ENCODE assay signal across 25 mouse cellular contexts in genomic region chr1:135011912-135012311, GRCm38 (mm10). TPM values are rescaled to one million over a fixed set of nuclear protein-coding genes. Genes with fewer than 3 reads are reported as not detected.
DNase-seq lines count a peak whose midpoint lies in the region; ATAC-seq and TF ChIP-seq lines count a peak whose summit lies in the region.
"Had no signal": no experiment of that assay in that cellular context is flagged by ENCODE, and none has a peak within 500 bp of the region (broad histone marks: within the 10 kb centered on the region; RNA-seq: fewer than 3 reads in every experiment).

No protein-coding gene starts in this region.

- no peak for DNase-seq in forebrain, postnatal 0 days
- no peak for DNase-seq in heart, adult 11 months
- no peak for DNase-seq in heart, postnatal 0 days (ENCODE audit: low spot score)
- DNase-seq in heart, adult 18-20 months = no peak
- DNase-seq in brain, adult 2 months (ENCODE audit: low read depth, low spot score) = peak; percentile 82
- DNase-seq: adrenal gland, adult 8-10 months; adrenal gland, postnatal 25 days; cerebellum, adult 11 months; cerebellum, adult 2 months; cerebellum, adult 9-11 months; cerebellum, postnatal 25 days; gastrocnemius, postnatal 25 days; heart, postnatal 14 days; heart, postnatal 4 days; kidney, adult 2 months had no signal

- 0 out of 2 replicates have a peak overlapping the region, but pooled peaks have one; percentile 6 for H3K27ac ChIP-seq in forebrain, postnatal 0 days (ENCODE audit: low read depth, low read length)
- H3K27ac ChIP-seq in forebrain, embryonic 16.5 days (ENCODE audit: low read length) = no peak overlapping the region
- peak overlapping the region; percentile 30 to 45; a peak in 3 of 4 replicates for H3K27ac ChIP-seq in heart, embryonic 14.5 days (replicated peaks in 1 of 2; ENCODE audit: control insufficient read depth in 1 of 2, insufficient read depth in 1 of 2, low read depth in 2 of 2, low read length in 2 of 2)
- H3K27ac ChIP-seq in heart, postnatal 0 days (ENCODE audit: low read depth) = peak overlapping the region; percentile 3
- no peak overlapping the region for H3K27ac ChIP-seq in hindbrain, embryonic 13.5 days
- H3K27ac ChIP-seq: embryonic facial prominence, embryonic 12.5 days; embryonic facial prominence, embryonic 15.5 days; hindbrain, embryonic 15.5 days had no signal

- peak; percentile 74 for ATAC-seq in forebrain, postnatal 0 days
- ATAC-seq in forebrain, embryonic 16.5 days = no peak
- no peak for ATAC-seq in heart, embryonic 14.5 days (ENCODE audit: insufficient number of reproducible peaks, insufficient read depth, low FRiP score, low read depth)
- ATAC-seq in heart, postnatal 0 days (ENCODE audit: insufficient read depth, low read depth) = no peak
- no peak for ATAC-seq in hindbrain, embryonic 13.5 days (ENCODE audit: low FRiP score)
- ATAC-seq: activated CD4-positive, CD25-positive, alpha-beta regulatory T cell, adult 4 months; forebrain, embryonic 14.5 days; intestine, postnatal 0 days had no signal

- WGBS in forebrain, postnatal 0 days = 72% methylated on average over 5 of the region's 5 CpGs
- WGBS in forebrain, embryonic 16.5 days = 79% methylated on average over 5 of the region's 5 CpGs
- WGBS in heart, embryonic 14.5 days = 95% methylated on average over 5 of the region's 5 CpGs
- WGBS in heart, postnatal 0 days = 87% methylated on average over 5 of the region's 5 CpGs
- WGBS in hindbrain, embryonic 13.5 days = 97% methylated on average over 5 of the region's 5 CpGs

- no peak overlapping the region for H3K9ac ChIP-seq in forebrain, postnatal 0 days
- H3K9ac ChIP-seq in forebrain, embryonic 16.5 days (replicated peaks; ENCODE audit: low read depth, low read length) = no peak overlapping the region
- no peak overlapping the region for H3K9ac ChIP-seq in heart, embryonic 14.5 days (ENCODE audit: low read length)
- H3K9ac ChIP-seq in heart, postnatal 0 days (replicated peaks; ENCODE audit: low read depth, low read length) = no peak overlapping the region
- no peak overlapping the region for H3K9ac ChIP-seq in hindbrain, embryonic 13.5 days
- H3K9ac ChIP-seq: embryonic facial prominence, embryonic 12.5 days; embryonic facial prominence, embryonic 15.5 days; hindbrain, embryonic 15.5 days had no signal

- no peak overlapping the region for H3K4me2 ChIP-seq in forebrain, postnatal 0 days (ENCODE audit: low read depth)
- H3K4me2 ChIP-seq in forebrain, embryonic 16.5 days (ENCODE audit: low read length) = no peak overlapping the region
- H3K4me2 ChIP-seq in heart, embryonic 14.5 days (ENCODE audit: low read length) = no peak overlapping the region
- H3K4me2 ChIP-seq in heart, postnatal 0 days (ENCODE audit: low read depth, low read length) = no peak overlapping the region
- H3K4me2 ChIP-seq in hindbrain, embryonic 13.5 days = no peak overlapping the region
- H3K4me2 ChIP-seq: embryonic facial prominence, embryonic 12.5 days; embryonic facial prominence, embryonic 15.5 days; heart, embryonic 11.5 days; hindbrain, embryonic 15.5 days had no signal

- no peak for TF ChIP-seq EP300 in heart, postnatal 0 days (IDR thresholded peaks at IDR 0.05; ENCODE audit: low read depth)

- no peaks in the 10 kb centered on the region for H3K9me3 ChIP-seq in forebrain, postnatal 0 days (ENCODE audit: low read length)
- H3K9me3 ChIP-seq in forebrain, embryonic 16.5 days (ENCODE audit: control insufficient read depth, low read length) = no peaks in the 10 kb centered on the region
- H3K9me3 ChIP-seq in heart, embryonic 14.5 days (ENCODE audit: control insufficient read depth, low read length) = no peaks in the 10 kb centered on the region
- no peaks in the 10 kb centered on the region for H3K9me3 ChIP-seq in heart, postnatal 0 days (replicated peaks; ENCODE audit: control insufficient read depth, low read length)
- H3K9me3 ChIP-seq in hindbrain, embryonic 13.5 days = no peaks in the 10 kb centered on the region
- H3K9me3 ChIP-seq: embryonic facial prominence, embryonic 12.5 days; embryonic facial prominence, embryonic 15.5 days; hindbrain, embryonic 15.5 days had no signal

- TF ChIP-seq CTCF in forebrain, postnatal 0 days (IDR thresholded peaks at IDR 0.05; ENCODE audit: low read depth) = no peak
- TF ChIP-seq CTCF in heart, postnatal 0 days (IDR thresholded peaks at IDR 0.05; ENCODE audit: low read depth) = no peak

- no peaks in the 10 kb centered on the region for H3K27me3 ChIP-seq in forebrain, postnatal 0 days (ENCODE audit: insufficient read depth, low read length)
- H3K27me3 ChIP-seq in forebrain, embryonic 16.5 days (replicated peaks; ENCODE audit: control insufficient read depth, insufficient read depth, low read length) = no peaks in the 10 kb centered on the region
- no peaks in the 10 kb centered on the region for H3K27me3 ChIP-seq in heart, embryonic 14.5 days (ENCODE audit: control insufficient read depth, insufficient read depth, low read length)
- no peaks in the 10 kb centered on the region for H3K27me3 ChIP-seq in heart, postnatal 0 days (ENCODE audit: control insufficient read depth, insufficient read depth, low read length)
- peaks cover 3% of the 10 kb centered on the region; the same call in 1 of the 2 replicates for H3K27me3 ChIP-seq in hindbrain, embryonic 13.5 days
- H3K27me3 ChIP-seq: embryonic facial prominence, embryonic 15.5 days; hindbrain, embryonic 15.5 days had no signal

- no peak overlapping the region for H3K4me3 ChIP-seq in forebrain, postnatal 0 days (ENCODE audit: low read depth, low read length)
- no peak overlapping the region for H3K4me3 ChIP-seq in forebrain, embryonic 16.5 days (replicated peaks; ENCODE audit: low read length)
- no peak overlapping the region for H3K4me3 ChIP-seq in heart, embryonic 14.5 days (ENCODE audit: control insufficient read depth in 1 of 2, insufficient read depth in 1 of 2, low read depth in 1 of 2, low read length in 2 of 2)
- H3K4me3 ChIP-seq in heart, postnatal 0 days (ENCODE audit: low read depth, low read length) = no peak overlapping the region
- H3K4me3 ChIP-seq in hindbrain, embryonic 13.5 days = no peak overlapping the region
- H3K4me3 ChIP-seq: embryonic facial prominence, embryonic 12.5 days; embryonic facial prominence, embryonic 15.5 days; hindbrain, embryonic 15.5 days had no signal

- H3K36me3 ChIP-seq in forebrain, postnatal 0 days (ENCODE audit: insufficient read depth) = no peaks in the 10 kb centered on the region
- no peaks in the 10 kb centered on the region for H3K36me3 ChIP-seq in forebrain, embryonic 16.5 days (ENCODE audit: control insufficient read depth, insufficient read depth)
- no peaks in the 10 kb centered on the region for H3K36me3 ChIP-seq in heart, embryonic 14.5 days (ENCODE audit: control insufficient read depth, insufficient read depth, low read length)
- no peaks in the 10 kb centered on the region for H3K36me3 ChIP-seq in heart, postnatal 0 days (replicated peaks; ENCODE audit: control insufficient read depth, insufficient read depth, low read length)
- H3K36me3 ChIP-seq in hindbrain, embryonic 13.5 days = no peaks in the 10 kb centered on the region
- H3K36me3 ChIP-seq: embryonic facial prominence, embryonic 12.5 days; embryonic facial prominence, embryonic 15.5 days; hindbrain, embryonic 15.5 days had no signal

- H3K4me1 ChIP-seq in forebrain, postnatal 0 days (ENCODE audit: insufficient read depth) = no peaks in the 10 kb centered on the region; the same call in 1 of the 2 replicates
- H3K4me1 ChIP-seq in forebrain, embryonic 16.5 days (replicated peaks; ENCODE audit: control insufficient read depth, insufficient read depth, low read length) = no peaks in the 10 kb centered on the region
- H3K4me1 ChIP-seq in heart, embryonic 14.5 days (ENCODE audit: control insufficient read depth in 2 of 2, insufficient read depth in 2 of 2, low read length in 2 of 2) = peaks cover 34 to 54% of the 10 kb centered on the region in 2 experiments
- peaks cover 43% of the 10 kb centered on the region for H3K4me1 ChIP-seq in heart, postnatal 0 days (ENCODE audit: control insufficient read depth, insufficient read depth)
- peaks cover 9% of the 10 kb centered on the region; the same call in 1 of the 2 replicates for H3K4me1 ChIP-seq in hindbrain, embryonic 13.5 days (replicated peaks)

RNA-seq across cellular contexts. Expression of gene Ube2t, which starts 49.5 kb away (rescaled TPM):
- total RNA-seq in forebrain, postnatal 0 days (2014; rRNA removed) = 5.7 and 5.8 TPM in 2 replicates
- polyA plus RNA-seq in forebrain, postnatal 0 days (2015; fragmentation: Nextera tagmentation; extraction: Ambion mirVana) = 8.7 and 9.0 TPM in 2 replicates
- 23.5 and 25.8 TPM in 2 replicates for polyA plus RNA-seq in forebrain, embryonic 16.5 days (2015; fragmentation: Nextera tagmentation; extraction: Ambion mirVana)
- 44.7 and 47.9 TPM in 2 replicates for polyA plus RNA-seq in heart, embryonic 14.5 days (2014; fragmentation: Nextera tagmentation; extraction: Ambion mirVana)
- 30.2 and 34.3 TPM in 2 replicates for total RNA-seq in heart, postnatal 0 days (2014; rRNA removed; ENCODE audit: low replicate concordance)
- polyA plus RNA-seq in heart, postnatal 0 days (2015; fragmentation: Nextera tagmentation; extraction: Ambion mirVana) = 22.5 and 25.3 TPM in 2 replicates
- total RNA-seq in heart, adult 18-20 months (2021) = 1 to 10 TPM; 6.7 to 8.1 TPM
- 15.3 and 17.0 TPM in 2 replicates for polyA plus RNA-seq in hindbrain, embryonic 13.5 days (2015; fragmentation: Nextera tagmentation; extraction: Ambion mirVana)

RNA-seq across cellular contexts. Expression of gene Ppp1r12b, which starts 56.2 kb away (rescaled TPM):
- total RNA-seq in forebrain, postnatal 0 days (2014; rRNA removed) = 35.1 and 39.9 TPM in 2 replicates
- polyA plus RNA-seq in forebrain, postnatal 0 days (2015; fragmentation: Nextera tagmentation; extraction: Ambion mirVana) = 8.3 and 12.4 TPM in 2 replicates
- 15.2 and 17.5 TPM in 2 replicates for polyA plus RNA-seq in forebrain, embryonic 16.5 days (2015; fragmentation: Nextera tagmentation; extraction: Ambion mirVana)
- 35.7 and 35.9 TPM in 2 replicates for polyA plus RNA-seq in heart, embryonic 14.5 days (2014; fragmentation: Nextera tagmentation; extraction: Ambion mirVana)
- 65.3 and 69.9 TPM in 2 replicates for total RNA-seq in heart, postnatal 0 days (2014; rRNA removed; ENCODE audit: low replicate concordance)
- 22.6 and 23.0 TPM in 2 replicates for polyA plus RNA-seq in heart, postnatal 0 days (2015; fragmentation: Nextera tagmentation; extraction: Ambion mirVana)
- 100 to 1,000 TPM; 158 to 162 TPM for total RNA-seq in heart, adult 18-20 months (2021)
- polyA plus RNA-seq in hindbrain, embryonic 13.5 days (2015; fragmentation: Nextera tagmentation; extraction: Ambion mirVana) = 12.4 and 14.9 TPM in 2 replicates

Comparison
In these comparisons a context has a peak if more than half of its experiments do, and no peak if none do; other contexts are left out.
1. H3K27ac ChIP-seq: peak in forebrain, postnatal 0 days (single experiment), heart, embryonic 14.5 days (2 of 2) and heart, postnatal 0 days (single experiment); none in forebrain, embryonic 16.5 days (single experiment) and hindbrain, embryonic 13.5 days (single experiment).